Mouse (Mus musculus): ENCODE measurements around the gene Olfr1284. TPM values are rescaled to one million over a fixed set of nuclear protein-coding genes. Genes with fewer than 3 reads are reported as not detected.
"Not testable (repeated sequence)": the region's sequence is repeated elsewhere in the genome, so short reads cannot be mapped to it uniquely, and the experiment has no call there.

Gene Olfr1284
- total RNA-seq (2012; rRNA removed) (not detected in 2 replicates), polyA plus RNA-seq (2012; ENCODE audit: insufficient read depth in 1 of 2, insufficient read length in 2 of 2, low read depth in 1 of 2, low replicate concordance in 2 of 2, missing spikeins in 1 of 2) (not detected)

DNA sequence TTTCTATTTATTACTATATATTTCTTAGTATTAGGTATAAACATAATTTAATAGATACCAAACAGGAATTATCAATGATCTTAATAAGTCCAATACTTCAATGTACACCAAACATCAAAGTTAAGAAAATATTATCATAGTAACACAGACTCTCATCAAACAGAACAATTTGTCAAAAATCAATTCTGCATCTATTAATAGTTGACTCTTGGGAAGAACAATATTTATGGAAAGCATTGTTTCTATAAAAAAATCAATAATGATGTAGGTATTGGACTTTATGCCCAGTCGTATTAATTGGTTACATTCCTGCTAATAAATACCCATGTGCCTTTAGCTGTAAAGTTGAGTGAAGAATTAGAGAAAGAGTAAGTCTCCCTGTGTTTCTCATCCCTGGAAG, at the start of gene Olfr1284:
Olfr1284 (plus strand) TSS at position 301 of the 400 bp plus-strand sequence.
- no peaks in the 10 kb centered on the region for H3K27me3 ChIP-seq (ENCODE audit: control insufficient read depth in 1 of 2, insufficient read depth in 2 of 2, low read length in 2 of 2)
- H3K4me3 ChIP-seq (ENCODE audit: control insufficient read depth in 1 of 2, insufficient read depth in 1 of 2, low read depth in 2 of 2, low read length in 2 of 2): no peak within 1 kb of the TSS
- H3K9me3 ChIP-seq (replicated peaks; ENCODE audit: insufficient read depth, low read length): no peaks in the 10 kb centered on the region
- no peak for DNase-seq (ENCODE audit: low read depth, low spot score)
- TF ChIP-seq HCFC1 (IDR thresholded peaks at IDR 0.05; ENCODE audit: low read depth, low read length) (no peak), TAL1 (IDR thresholded peaks at IDR 0.05; ENCODE audit: low read length) (no peak)
- H3K27ac ChIP-seq (ENCODE audit: control insufficient read depth, low read depth, low read length): no peak within 1 kb of the TSS
- H3K79me2 ChIP-seq (ENCODE audit: control insufficient read depth, insufficient read depth, low read length, poor library complexity): no peaks in the 10 kb centered on the region
- no peaks in the 10 kb centered on the region for H3K4me1 ChIP-seq (ENCODE audit: control insufficient read depth in 1 of 2, insufficient read depth in 2 of 2, low read length in 2 of 2)
- no peaks in the 10 kb centered on the region for H3K36me3 ChIP-seq (ENCODE audit: control insufficient read depth in 1 of 2, insufficient read depth in 2 of 2, low read length in 2 of 2)
- H3K9ac ChIP-seq (ENCODE audit: control insufficient read depth, low read depth, low read length, poor library complexity, severe bottlenecking): no peak within 1 kb of the TSS

DNA sequence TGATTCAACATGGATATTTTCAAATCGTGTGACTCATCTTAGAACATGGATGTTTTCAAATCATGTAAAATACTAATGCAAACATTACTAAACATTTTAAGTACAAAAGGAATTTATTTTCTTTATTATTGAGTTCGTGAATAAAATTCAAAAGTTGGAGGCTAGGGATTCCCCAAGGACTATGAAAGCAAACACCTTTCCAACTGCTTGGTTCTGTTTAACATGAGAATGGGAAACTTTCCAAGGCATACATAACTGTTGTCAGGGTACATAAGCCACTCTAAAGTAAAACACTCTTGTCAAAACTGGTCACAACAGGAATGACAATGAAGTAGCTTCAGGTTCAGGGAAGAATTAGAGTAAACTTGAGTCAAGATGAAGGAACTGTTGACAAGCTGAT, 49.1 kb upstream of the Olfr1284 start, which contains the start of gene Olfr1281:
Olfr1281 (plus strand) TSS at position 301 of the 400 bp plus-strand sequence.
- no peak within 1 kb of the TSS for H3K27ac ChIP-seq (ENCODE audit: control insufficient read depth, low read depth, low read length)
- TF ChIP-seq POLR2AphosphoS5 (IDR thresholded peaks at IDR 0.05; ENCODE audit: borderline replicate concordance, low read depth, low read length): no peak
- no peak for TF ChIP-seq SMC3 (IDR thresholded peaks at IDR 0.05; ENCODE audit: low read depth, low read length)
- TF ChIP-seq ZC3H11A (IDR thresholded peaks at IDR 0.05; ENCODE audit: low read depth, low read length): no peak
- no peak for TF ChIP-seq CHD2 (IDR thresholded peaks at IDR 0.05; ENCODE audit: low read length)
- TF ChIP-seq MYC (IDR thresholded peaks at IDR 0.05; ENCODE audit: low read depth, low read length): no peak
- TF ChIP-seq TBP (IDR thresholded peaks at IDR 0.05; ENCODE audit: low read depth, low read length): no peak
- no peak for TF ChIP-seq MAZ (IDR thresholded peaks at IDR 0.05; ENCODE audit: low read depth, low read length)
- no peak for TF ChIP-seq MXI1 (IDR thresholded peaks at IDR 0.05; ENCODE audit: low read depth, low read length)
- TF ChIP-seq ELF1 (IDR thresholded peaks at IDR 0.05; ENCODE audit: low read depth, low read length): no peak
- TF ChIP-seq BHLHE40 (IDR thresholded peaks at IDR 0.05; ENCODE audit: borderline replicate concordance, low read depth, low read length): no peak
- TF ChIP-seq NRF1 (IDR thresholded peaks at IDR 0.05; ENCODE audit: insufficient read depth, low read depth, low read length, poor library complexity, severe bottlenecking): no peak
- no peak for TF ChIP-seq TAL1 (IDR thresholded peaks at IDR 0.05; ENCODE audit: low read length)
- TF ChIP-seq HCFC1 (IDR thresholded peaks at IDR 0.05; ENCODE audit: low read depth, low read length): no peak
- TF ChIP-seq CTCF (IDR thresholded peaks at IDR 0.05 in 2 of 3, conservative IDR thresholded peaks at IDR 0.05 in 1 of 3; ENCODE audit: control insufficient read depth in 1 of 3, insufficient read depth in 1 of 3, low read depth in 2 of 3, low read length in 3 of 3, poor library complexity in 1 of 3, severe bottlenecking in 1 of 3): no peak
- no peak for TF ChIP-seq POLR2A (IDR thresholded peaks at IDR 0.05; ENCODE audit: control insufficient read depth in 1 of 2, insufficient read depth in 1 of 2, low read depth in 1 of 2, low read length in 2 of 2, poor library complexity in 1 of 2)
- TF ChIP-seq SIN3A (IDR thresholded peaks at IDR 0.05; ENCODE audit: low read length): no peak
- no peak for TF ChIP-seq RAD21 (IDR thresholded peaks at IDR 0.05; ENCODE audit: low read depth, low read length)
- no peak for TF ChIP-seq USF1 (IDR thresholded peaks at IDR 0.05; ENCODE audit: low read depth, low read length)
- TF ChIP-seq ZMIZ1 (IDR thresholded peaks at IDR 0.05; ENCODE audit: low read depth, low read length): no peak
- no peak for TF ChIP-seq USF2 (IDR thresholded peaks at IDR 0.05; ENCODE audit: borderline replicate concordance in 1 of 2, insufficient read depth in 1 of 2, low read depth in 1 of 2, low read length in 2 of 2)
- H3K4me1 ChIP-seq (ENCODE audit: control insufficient read depth in 1 of 2, insufficient read depth in 2 of 2, low read length in 2 of 2): no peaks in the 10 kb centered on the region
- H3K4me3 ChIP-seq (ENCODE audit: control insufficient read depth in 1 of 2, insufficient read depth in 1 of 2, low read depth in 2 of 2, low read length in 2 of 2): no peak within 1 kb of the TSS
- no peak for DNase-seq (ENCODE audit: low read depth, low spot score)
- H3K27me3 ChIP-seq (ENCODE audit: control insufficient read depth in 1 of 2, insufficient read depth in 2 of 2, low read length in 2 of 2): no peaks in the 10 kb centered on the region
- H3K9ac ChIP-seq (ENCODE audit: control insufficient read depth, low read depth, low read length, poor library complexity, severe bottlenecking): no peak within 1 kb of the TSS
- H3K9me3 ChIP-seq (replicated peaks; ENCODE audit: insufficient read depth, low read length): no peaks in the 10 kb centered on the region
- H3K79me2 ChIP-seq (ENCODE audit: control insufficient read depth, insufficient read depth, low read length, poor library complexity): no peaks in the 10 kb centered on the region
- no peaks in the 10 kb centered on the region for H3K36me3 ChIP-seq (ENCODE audit: control insufficient read depth in 1 of 2, insufficient read depth in 2 of 2, low read length in 2 of 2)

DNA sequence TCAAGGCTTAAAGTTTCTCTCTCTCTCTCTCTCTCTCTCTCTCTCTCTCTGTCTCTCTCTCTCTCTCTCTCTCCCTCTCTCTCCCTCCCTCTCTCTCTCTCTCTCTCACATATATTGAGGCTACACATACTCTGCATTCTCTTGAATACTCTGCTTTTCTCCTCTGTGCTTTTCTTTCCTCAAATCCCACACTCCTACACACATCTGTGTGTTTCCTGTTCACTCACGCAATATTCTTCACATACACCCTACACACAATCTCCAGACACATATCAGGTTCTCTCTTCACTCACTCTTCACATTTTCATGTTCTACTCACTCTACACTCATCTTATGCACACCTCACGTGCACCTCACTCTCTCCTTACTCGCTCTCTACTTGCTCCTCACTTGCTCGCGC, 41.6 kb upstream of the Olfr1284 start:
- H3K4me1 ChIP-seq (ENCODE audit: control insufficient read depth in 1 of 2, insufficient read depth in 2 of 2, low read length in 2 of 2); H3K79me2 ChIP-seq (ENCODE audit: control insufficient read depth, insufficient read depth, low read length, poor library complexity); H3K27ac ChIP-seq (ENCODE audit: control insufficient read depth, low read depth, low read length); H3K36me3 ChIP-seq (ENCODE audit: control insufficient read depth in 1 of 2, insufficient read depth in 2 of 2, low read length in 2 of 2); H3K4me3 ChIP-seq (ENCODE audit: control insufficient read depth in 1 of 2, insufficient read depth in 1 of 2, low read depth in 2 of 2, low read length in 2 of 2); H3K9me3 ChIP-seq (replicated peaks; ENCODE audit: insufficient read depth, low read length); H3K9ac ChIP-seq (ENCODE audit: control insufficient read depth, low read depth, low read length, poor library complexity, severe bottlenecking); H3K27me3 ChIP-seq (ENCODE audit: control insufficient read depth in 1 of 2, insufficient read depth in 2 of 2, low read length in 2 of 2); DNase-seq (ENCODE audit: low read depth, low spot score): not testable (repeated sequence)

Data from MEL (cell line).